Mouse (Mus musculus) small intestine, adult 2 months (tissue): ENCODE measurements around the gene Hist1h4f.

Experiments
- CTCF ChIP-seq: fragments of 200-500 bp; IDR thresholded peaks from 2 replicates; pipeline ENCODE4 v1.5.1; 2012; ENCODE audit warnings: low read depth, mild to moderate bottlenecking, control low read depth, inconsistent platforms, low read length, moderate library complexity, mixed read lengths; ENCODE audit not compliant: insufficient replicate concordance, insufficient read length; ENCODE audit errors: extremely low read depth
- POLR2A ChIP-seq: fragments of 200-500 bp; IDR thresholded peaks from 2 replicates; pipeline ENCODE4 v1.6.1; 2012; ENCODE audit warnings: low read depth, mild to moderate bottlenecking, control low read depth, inconsistent platforms, low read length, moderate library complexity

- TF ChIP-seq CTCF (no peak), POLR2A (no peak)
Observed at GRCm38 (mm10) chr13:23537006-23537710, 14.3 kb downstream of the Hist1h4f start.
